Mouse (Mus musculus): ENCODE results near the gene Brwd3. TPM values are rescaled to one million over a fixed set of nuclear protein-coding genes. Genes with fewer than 3 reads are reported as not detected.

Brwd3 gene
- polyA plus RNA-seq (2021; fragmentation: Nextera tagmentation) = 0.40 and 0.50 TPM in 2 replicates
- long read RNA-seq, experiment 1, partial matches to known transcripts = 2 of 2 reads
- long read RNA-seq, experiment 1, other reads (novel, unspliced or antisense) = 0 of 2 reads
- long read RNA-seq, experiment 2, partial matches to known transcripts = 1 of 1 reads
- long read RNA-seq, experiment 2, other reads (novel, unspliced or antisense) = 0 of 1 reads

DNA sequence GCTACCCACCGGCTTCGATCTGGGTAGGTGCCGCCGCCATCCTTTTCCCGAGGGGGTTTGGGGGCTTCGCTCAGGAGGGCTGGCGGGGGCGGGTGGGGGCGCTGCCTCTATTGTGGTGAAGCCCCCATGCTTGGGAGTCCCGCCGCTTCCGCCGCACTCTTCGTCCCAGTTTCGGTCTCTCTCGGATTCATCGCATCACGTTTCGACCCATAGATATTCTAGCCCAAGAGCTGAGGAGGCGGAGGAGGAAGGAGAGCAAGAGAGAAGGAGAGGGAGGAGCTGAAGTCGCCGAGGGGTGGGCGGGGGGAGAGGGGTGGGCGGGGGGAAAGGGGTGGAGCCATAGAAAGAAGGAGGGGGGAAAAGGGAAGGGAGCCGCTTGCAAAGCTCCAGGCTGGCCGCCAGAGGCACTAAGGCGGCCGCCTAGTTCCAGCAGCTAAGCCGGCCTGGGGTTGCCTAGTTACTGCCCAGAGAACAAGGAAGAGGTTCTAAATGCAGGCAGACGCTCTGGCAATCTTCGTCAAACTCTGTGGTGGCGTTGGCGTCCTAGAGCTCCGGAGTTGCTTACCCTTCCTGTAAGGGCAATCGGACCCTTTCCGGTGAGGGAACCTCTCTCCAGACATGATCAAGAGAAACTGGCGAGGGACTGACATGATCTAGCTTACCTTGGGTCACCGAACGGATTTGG is at the start of gene Brwd3:
Gene Brwd3, minus strand, starts transcription at position 283 of the 685 bp plus-strand sequence.

Other genes starting within 250 kb of the Brwd3 start
- not detected in 2 replicates for gene Gm379, start 169.5 kb downstream of the Brwd3 start, polyA plus RNA-seq (2021; fragmentation: Nextera tagmentation)
- gene Hmgn5, start 179.0 kb upstream of the Brwd3 start, polyA plus RNA-seq (2021; fragmentation: Nextera tagmentation) = 8.2 and 9.2 TPM in 2 replicates

All from layer of hippocampus, adult 6 months (tissue).